Mouse (Mus musculus) layer of hippocampus, adult 18-20 months (tissue): ENCODE measurements around the gene Gm20708. TPM values are rescaled to one million over a fixed set of nuclear protein-coding genes. Genes with fewer than 3 reads are reported as not detected.

Experiments
- DNase-seq, 2 experiments: peaks; one replicate each; pipeline ENCODE4 v3.0.0; 2022; ENCODE audit warnings: low spot score in 2 of 2
- long read RNA-seq: library from polyadenylated mRNA; stranded (forward); transcript quantifications from one replicate; pipeline ENCODE4 v2.0.0, GENCODE M21; 2021
- total RNA-seq, 2 experiments: library from RNA; stranded (reverse); gene quantifications; 2 replicates each; pipeline ENCODE4 v1.2.3; 2021

Gene Gm20708
- 1 to 10 TPM; 1.5 to 2.2 TPM for total RNA-seq
- long read RNA-seq, partial matches to known transcripts: 0 of 1 reads
- long read RNA-seq, other reads (novel, unspliced or antisense): 1 of 1 reads

DNA sequence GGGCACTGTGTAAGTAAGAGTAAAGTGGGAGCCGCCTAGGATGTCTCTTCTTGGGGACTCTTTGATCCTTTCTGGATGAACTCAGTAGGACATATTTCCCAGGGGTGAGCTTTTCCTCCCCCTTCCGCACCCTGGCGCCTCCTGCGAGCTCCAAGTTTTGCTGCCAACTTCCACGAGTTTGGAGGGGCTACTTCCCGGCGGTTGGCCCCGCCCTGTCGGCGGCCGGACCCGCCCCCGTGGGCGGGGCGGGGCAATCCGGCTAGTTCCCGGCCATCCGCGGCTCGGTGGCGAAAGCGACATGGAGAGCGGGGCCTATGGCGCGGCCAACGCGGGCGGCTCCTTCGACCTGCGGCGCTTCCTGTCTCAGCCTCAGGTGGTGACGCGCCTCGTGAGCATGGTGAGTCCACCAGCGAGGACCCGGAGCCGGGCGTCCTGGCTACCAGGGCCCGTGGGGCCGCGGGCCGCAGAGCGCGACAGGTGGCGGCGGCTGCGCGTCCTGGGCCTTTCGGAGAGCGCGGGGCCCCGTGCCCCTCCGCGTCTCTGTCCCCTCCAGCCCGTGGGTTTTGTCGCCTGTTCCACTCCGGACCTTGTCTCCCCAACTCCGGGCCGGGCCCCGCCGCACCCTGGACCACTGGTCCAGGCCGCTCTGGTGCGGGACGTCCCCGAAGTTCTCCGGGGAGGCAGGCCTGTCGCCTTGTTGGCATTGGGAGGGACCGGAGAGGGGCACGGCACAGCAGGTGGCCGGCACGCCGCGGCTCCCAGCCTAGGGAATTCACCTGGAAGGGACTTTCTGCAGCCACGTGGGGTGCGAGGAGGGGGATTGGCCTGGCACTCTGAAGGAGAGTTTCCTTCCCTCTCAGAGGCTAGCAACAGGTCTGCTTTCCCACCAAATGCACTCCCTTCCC, at the start of gene Gm20708, which contains the start of gene Syngr2:
Gm20708 (plus strand) TSS at position 262 of the 905 bp plus-strand sequence.
Syngr2 (plus strand) TSS at position 262 of the 905 bp plus-strand sequence.
- peak in 1 of 2 experiments; percentile 30 for DNase-seq

GRCm38 (mm10) chr11:117760374-117761119, 48.9 kb upstream of the Gm20708 start:
- DNase-seq: no peak

GRCm38 (mm10) chr11:117761801-117762200, 47.7 kb upstream of the Gm20708 start:
- DNase-seq: no peak

- DNase-seq: no peak
Observed at GRCm38 (mm10) chr11:117762246-117762645, 47.2 kb upstream of the Gm20708 start.

- DNase-seq: no peak
Observed at GRCm38 (mm10) chr11:117764319-117764718, 45.1 kb upstream of the Gm20708 start.

DNA sequence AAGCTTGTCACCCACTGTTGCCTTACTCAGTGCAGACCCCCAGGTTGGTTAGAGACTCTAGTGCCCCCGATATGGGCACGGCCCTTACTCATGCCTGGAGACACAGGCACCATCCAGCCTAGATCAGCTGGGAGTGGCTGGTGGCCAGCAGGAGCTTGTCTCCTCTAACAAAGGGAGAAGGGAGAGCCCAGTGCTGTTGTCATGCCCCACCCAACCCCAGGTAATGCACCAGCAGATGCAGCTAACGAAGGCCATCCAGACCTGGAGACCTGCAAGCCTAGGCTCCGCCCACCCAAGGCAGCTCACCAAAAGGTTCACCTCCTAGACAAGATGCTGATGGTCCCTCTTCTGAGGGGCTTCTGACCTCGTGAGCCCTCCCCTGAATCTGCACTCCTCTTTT, 44.1 kb upstream of the Gm20708 start:
- DNase-seq: no peak

- no peak for DNase-seq
Observed at GRCm38 (mm10) chr11:117766275-117766674, 43.2 kb upstream of the Gm20708 start.

DNA sequence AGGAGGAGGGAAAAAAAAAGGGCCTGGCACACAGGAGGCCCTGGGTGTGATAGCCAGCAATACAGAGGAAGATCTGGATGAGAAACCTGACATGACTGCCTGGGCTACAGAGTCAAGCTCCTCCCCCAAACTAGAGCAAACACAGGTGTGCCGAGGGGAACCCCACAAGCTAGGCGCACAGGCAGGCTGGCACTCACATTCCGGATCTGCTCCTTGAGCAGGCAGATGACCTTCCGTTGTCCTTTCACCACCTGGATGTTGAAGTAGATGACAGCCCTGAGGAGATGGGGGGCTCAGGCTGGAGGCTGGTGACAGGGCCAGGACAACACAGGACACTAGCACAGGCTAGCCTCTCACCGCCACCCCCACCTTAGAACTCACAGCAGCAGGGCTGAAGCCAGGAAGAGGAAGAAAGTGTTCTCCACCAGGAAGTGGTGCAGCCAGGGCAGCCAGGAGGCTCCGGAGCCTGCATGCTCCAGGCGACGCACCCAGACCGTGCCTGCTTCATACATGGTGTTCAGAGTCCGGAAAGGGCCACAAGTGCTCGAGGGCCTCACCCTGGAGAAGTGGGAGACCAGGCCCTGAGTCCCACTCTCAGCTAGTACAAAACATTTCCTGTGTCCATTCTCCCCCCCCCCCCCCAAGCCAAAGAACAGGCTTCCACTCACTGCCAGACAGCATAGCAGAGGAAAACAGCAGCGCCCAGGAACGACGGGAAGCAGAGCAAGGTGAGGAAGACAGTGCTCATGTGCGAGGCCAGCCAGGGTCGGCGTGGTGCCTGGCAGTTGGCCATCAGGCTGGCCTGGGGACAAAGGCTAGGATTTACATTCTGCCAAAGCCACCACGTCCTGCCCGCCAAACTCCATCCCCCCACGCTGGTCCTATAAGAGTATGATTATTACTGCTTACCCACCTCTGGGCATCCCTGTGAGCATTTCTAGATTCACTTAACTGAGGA, 40.5 kb upstream of the Gm20708 start:
- no peak for DNase-seq

GRCm38 (mm10) chr11:117769683-117770047, 39.8 kb upstream of the Gm20708 start:
- DNase-seq: no peak

GRCm38 (mm10) chr11:117770407-117770806, 39.1 kb upstream of the Gm20708 start:
- no peak for DNase-seq

- no peak for DNase-seq
Observed at GRCm38 (mm10) chr11:117772352-117772751, 37.1 kb upstream of the Gm20708 start.

- DNase-seq: no peak
Observed at GRCm38 (mm10) chr11:117774925-117775324, 34.5 kb upstream of the Gm20708 start.

- DNase-seq: no peak
Observed at GRCm38 (mm10) chr11:117775540-117775939, 33.9 kb upstream of the Gm20708 start.

GRCm38 (mm10) chr11:117776085-117776792, 33.2 kb upstream of the Gm20708 start:
- no peak for DNase-seq

- no peak for DNase-seq
Observed at GRCm38 (mm10) chr11:117777111-117777510, 32.4 kb upstream of the Gm20708 start.

DNA sequence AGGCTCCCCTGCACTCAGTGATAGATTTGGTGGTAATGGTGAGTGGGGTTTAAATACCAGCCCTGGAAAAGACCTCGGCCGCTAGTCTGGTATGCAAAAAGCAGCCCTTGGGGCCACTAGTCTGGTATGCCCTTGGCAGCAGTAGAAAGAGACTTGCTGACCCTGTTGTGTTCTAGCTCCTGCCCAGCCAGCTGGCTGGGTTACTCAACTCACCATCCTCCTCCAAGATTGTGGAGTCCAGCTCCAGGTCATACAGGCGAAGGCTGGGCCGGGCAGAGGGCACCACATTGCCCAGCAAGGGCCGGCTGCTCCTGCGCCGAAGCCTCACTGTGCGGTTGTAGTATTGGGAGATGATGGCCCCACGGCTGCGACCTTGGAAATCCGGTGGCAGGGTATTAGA, 31.4 kb upstream of the Gm20708 start:
- DNase-seq: no peak

DNA sequence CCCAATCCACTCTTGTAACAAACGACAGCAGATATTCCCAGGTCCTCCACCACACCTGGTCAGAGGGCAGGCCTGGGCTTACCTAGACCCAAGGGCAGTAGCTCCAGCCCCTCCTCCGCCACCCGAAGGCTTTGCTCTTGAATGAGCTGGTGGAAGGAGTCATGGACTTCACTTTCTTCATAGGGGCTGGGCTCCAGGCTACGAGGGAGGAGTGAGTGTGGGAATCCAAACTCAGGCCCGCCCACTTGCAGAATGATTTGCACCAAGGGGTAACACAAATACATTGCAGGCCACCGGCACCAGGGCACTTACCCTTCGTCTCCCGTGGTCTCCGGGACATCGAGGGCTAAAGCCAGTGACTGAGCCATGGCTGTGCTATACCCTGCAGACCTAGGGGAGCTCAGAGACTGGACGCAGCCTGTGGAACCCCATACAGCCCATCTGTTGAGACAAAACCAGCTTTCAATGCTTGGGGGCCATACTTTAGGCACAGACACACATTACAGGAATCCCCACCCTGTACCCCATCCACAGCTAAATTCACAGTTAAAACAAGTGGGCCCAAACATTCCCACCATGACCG, 30.5 kb upstream of the Gm20708 start:
- DNase-seq: no peak

GRCm38 (mm10) chr11:117779434-117780198, 29.9 kb upstream of the Gm20708 start:
- peak in 1 of 2 experiments; percentile 55 for DNase-seq

GRCm38 (mm10) chr11:117780199-117780515, 29.3 kb upstream of the Gm20708 start:
- DNase-seq: no peak
